Mouse (Mus musculus): Measurements from ENCODE around the gene Efna1. TPM values are rescaled to one million over a fixed set of nuclear protein-coding genes. Genes with fewer than 3 reads are reported as not detected.

Efna1 gene
- total RNA-seq, 4 experiments from 2014 or later: 15.9 to 28.0 (median 21.0) TPM

GRCm38 (mm10) chr3:89305551-89306325 lies 24.8 kb upstream of the Efna1 start:
- no peak for DNase-seq

GRCm38 (mm10) chr3:89305105-89305504 lies 24.2 kb upstream of the Efna1 start:
- DNase-seq: no peak

GRCm38 (mm10) chr3:89304440-89304839 lies 23.5 kb upstream of the Efna1 start:
- DNase-seq: no peak

GRCm38 (mm10) chr3:89300514-89300913 lies 19.6 kb upstream of the Efna1 start:
- no peak for DNase-seq

- no peak for DNase-seq
Observed at GRCm38 (mm10) chr3:89300071-89300470, 19.1 kb upstream of the Efna1 start.

GRCm38 (mm10) chr3:89299499-89299898 lies 18.6 kb upstream of the Efna1 start:
- DNase-seq: no peak

- no peak for DNase-seq
Observed at GRCm38 (mm10) chr3:89298908-89299307, 18.0 kb upstream of the Efna1 start.

GRCm38 (mm10) chr3:89296761-89297396 lies 15.9 kb upstream of the Efna1 start:
- DNase-seq: no peak

GRCm38 (mm10) chr3:89295685-89296230 lies 14.8 kb upstream of the Efna1 start:
- no peak for DNase-seq

- DNase-seq: no peak
Observed at GRCm38 (mm10) chr3:89294195-89294594, 13.3 kb upstream of the Efna1 start.

- DNase-seq: no peak
Observed at GRCm38 (mm10) chr3:89293247-89293918, 12.4 kb upstream of the Efna1 start.

- no peak for DNase-seq
Observed at GRCm38 (mm10) chr3:89292303-89292702, 11.4 kb upstream of the Efna1 start.

- DNase-seq: no peak
Observed at GRCm38 (mm10) chr3:89291874-89292273, 10.9 kb upstream of the Efna1 start.

GRCm38 (mm10) chr3:89288503-89288928 lies 7.6 kb upstream of the Efna1 start:
- no peak for DNase-seq

- no peak for DNase-seq
Observed at GRCm38 (mm10) chr3:89287286-89287685, 6.3 kb upstream of the Efna1 start.

GRCm38 (mm10) chr3:89285526-89285925 lies 4.6 kb upstream of the Efna1 start:
- DNase-seq: no peak

- DNase-seq: no peak
Observed at GRCm38 (mm10) chr3:89284261-89284660, 3.3 kb upstream of the Efna1 start.

GRCm38 (mm10) chr3:89282291-89282643 lies 1.3 kb upstream of the Efna1 start:
- no peak for DNase-seq

- DNase-seq: peak; percentile 73
Observed at GRCm38 (mm10) chr3:89281579-89282290, 793 bp upstream of the Efna1 start.

- DNase-seq: no peak
Observed at GRCm38 (mm10) chr3:89280050-89280605, 814 bp downstream of the Efna1 start.

GRCm38 (mm10) chr3:89279153-89279890 lies 1.6 kb downstream of the Efna1 start:
- peak; percentile 82 for DNase-seq

- DNase-seq: no peak
Observed at GRCm38 (mm10) chr3:89278643-89279042, 2.3 kb downstream of the Efna1 start.
